Mouse (Mus musculus) T-cell, adult 2 months (primary cell): ENCODE data around the gene Prkra.

Experiments
- DNase-seq: peaks from one replicate; pipeline ENCODE4 v3.0.0; 2022; ENCODE audit warnings: low spot score

Prkra gene

DNA sequence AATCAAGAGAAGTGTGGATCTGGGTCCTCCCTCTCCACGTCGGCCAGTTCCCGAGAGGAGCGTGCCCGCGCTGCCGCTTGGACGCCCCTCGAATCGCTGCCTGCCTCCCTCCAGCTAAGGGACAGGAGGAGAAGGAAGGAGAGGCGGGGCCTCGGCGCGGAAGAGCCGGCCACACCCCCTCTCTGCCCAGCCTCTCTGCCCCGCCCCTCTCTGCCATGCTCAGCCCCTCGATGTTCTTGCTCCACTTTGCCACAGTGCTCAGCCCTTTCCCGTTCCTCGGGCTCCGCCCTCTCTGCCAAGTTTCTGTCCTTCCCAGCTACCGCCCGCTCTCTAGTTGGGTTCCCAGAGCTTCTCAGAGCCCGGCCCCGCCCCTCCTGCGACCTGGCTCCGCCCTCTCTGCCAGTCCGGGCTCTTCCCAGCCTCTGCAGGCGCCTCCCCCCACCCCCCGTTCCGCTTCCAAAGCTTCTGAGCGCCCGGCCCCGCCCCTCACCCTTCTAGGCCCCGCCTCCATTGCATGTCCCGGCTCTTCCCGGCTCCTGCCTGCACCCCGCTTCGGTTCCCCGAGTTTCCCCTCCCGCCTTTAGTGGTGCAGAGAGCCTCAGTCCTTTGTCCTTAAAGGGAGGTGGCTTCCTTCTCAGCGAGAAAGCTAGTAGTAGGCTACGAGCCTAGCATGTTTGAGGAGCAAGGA is at the start of gene Prkra, which contains the start of gene Pjvk:
Gene Prkra (minus strand): TSS at position 133 of the 688 bp plus-strand sequence.
Gene Pjvk (plus strand): TSS at position 594 of the 688 bp plus-strand sequence.
- peak; percentile 75 for DNase-seq

DNA sequence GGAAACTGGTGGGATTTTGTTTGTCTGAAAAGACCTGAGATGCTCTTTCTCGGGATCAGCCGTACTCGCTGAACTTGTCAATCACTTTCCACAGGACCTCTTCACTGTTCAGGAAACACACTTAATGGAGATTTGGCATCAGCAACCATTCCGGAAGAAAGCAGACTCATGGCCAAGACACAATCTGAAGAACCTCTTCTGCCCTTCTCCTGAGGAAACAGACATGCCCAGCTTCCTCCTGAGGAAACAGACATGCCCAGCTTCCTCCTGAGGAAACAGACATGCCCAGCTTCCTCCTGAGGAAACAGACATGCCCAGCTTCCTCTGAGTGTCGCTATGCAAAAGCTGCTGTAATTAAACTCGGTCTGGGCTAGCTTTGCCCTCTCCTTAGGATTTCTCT is 47.5 kb upstream of the Prkra start:
- DNase-seq = no peak

DNA sequence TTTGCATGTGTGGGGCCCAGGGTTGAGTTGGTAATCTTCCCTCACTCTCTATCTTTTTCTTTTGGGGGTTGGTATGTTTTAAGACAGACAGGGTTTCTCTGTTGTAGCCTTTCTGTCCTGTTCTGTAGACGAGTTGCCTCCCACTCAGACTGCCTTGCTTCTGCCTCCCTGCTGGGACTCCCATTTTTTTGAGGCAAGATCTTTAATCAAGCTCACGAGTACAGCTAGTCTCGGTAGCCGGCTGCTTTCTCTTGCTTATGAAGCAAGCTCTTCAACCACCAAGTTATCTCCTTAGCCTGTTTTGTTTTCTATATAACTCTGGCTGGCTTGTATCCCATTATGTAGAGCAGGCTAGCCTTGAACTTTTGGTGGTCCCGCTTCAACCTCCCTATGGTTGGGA is 46.0 kb upstream of the Prkra start:
- no peak for DNase-seq

DNA sequence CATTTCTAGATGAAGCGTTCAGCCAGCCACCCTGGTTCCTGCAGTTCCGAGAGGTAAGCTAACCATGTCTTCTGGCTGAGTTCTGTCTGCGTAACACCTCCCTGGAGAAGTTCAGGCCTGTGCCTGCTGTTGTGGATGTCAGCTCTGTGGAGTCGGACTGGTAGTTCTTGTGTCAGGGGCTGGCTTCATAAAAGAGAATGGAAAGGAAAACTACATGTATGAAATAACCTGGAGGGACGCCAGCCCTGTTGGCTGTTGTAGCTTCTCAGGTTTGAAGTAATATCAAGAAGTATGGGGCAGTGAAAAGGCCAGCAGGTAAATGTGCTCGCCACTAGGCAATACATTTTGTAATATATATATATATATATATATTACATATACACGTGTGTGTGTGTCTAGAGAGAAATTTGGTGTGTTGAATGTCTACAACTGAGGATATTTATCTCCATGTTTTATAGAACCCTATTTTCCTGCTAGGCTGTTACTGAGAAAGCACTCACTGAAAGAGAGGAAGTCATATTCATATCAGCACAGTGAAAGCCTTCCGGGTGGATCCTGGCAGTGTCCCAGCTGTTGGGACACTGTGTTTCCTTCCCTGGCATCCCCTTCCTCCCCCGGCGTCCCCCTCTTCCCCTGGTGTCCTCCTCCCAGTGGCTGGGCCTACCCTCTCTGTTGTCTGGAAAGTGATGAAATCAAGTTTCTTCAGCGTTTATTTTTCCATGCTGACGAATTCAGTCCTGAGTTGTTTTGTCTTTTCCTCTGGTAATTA is 42.8 kb upstream of the Prkra start:
- DNase-seq = no peak

DNA sequence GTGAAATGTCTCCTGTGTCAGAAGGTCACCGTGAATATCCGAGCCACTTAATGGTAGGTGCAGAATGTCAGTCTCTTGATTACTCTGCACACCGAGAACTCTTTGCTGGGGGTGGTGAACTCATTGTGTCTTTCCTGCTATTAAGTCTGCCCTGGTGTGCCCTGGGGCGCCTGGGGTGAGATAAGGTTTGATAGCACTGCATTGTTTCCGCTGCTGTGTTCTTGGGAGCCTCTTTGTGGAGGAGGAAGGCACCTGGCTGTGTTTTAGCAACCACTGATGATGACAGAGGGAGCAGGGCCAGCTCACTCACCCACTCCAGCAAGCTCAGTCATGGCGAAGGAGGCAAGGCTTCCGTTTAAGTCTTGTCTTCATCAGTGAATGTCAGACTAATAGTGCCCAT is 40.3 kb upstream of the Prkra start:
- no peak for DNase-seq

DNA sequence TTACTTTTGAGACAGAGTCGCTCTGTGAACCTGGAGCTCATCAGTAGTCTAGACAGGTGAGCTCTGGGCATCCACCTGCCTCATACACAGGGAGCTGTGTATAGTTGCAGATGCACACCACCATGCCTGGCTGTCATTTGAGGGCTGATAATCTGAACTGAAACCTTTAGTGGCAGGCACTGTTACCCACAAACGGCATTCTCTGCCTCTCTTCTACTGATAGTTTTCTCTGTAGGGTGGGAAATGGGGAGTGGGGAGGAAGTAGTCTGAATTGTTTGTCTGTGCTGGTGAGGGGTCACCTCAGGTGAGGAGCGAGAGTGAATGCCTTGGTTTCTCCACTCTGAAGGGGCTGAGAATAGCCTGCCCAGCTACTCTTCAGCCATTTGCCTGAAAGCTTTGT is 39.8 kb upstream of the Prkra start:
- no peak for DNase-seq

DNA sequence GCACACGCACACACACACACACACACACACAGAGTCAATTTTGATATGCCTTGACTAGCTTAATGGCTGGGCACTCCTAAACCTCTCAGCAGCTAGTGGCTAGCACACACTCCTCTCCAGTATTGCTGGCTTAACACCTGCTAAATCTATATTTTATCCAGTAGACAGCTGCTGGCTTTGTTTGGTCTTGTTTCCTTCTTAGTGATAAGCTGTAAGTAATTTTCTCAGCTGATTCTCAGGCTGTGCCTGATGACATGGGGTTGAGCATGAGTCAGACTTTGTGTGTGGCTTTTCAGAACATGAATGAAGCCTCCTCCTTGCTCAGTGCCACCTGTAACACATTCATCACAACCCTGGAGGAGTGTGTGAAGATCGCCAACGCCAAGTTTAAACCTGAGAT is 39.2 kb upstream of the Prkra start:
- DNase-seq = no peak

DNA sequence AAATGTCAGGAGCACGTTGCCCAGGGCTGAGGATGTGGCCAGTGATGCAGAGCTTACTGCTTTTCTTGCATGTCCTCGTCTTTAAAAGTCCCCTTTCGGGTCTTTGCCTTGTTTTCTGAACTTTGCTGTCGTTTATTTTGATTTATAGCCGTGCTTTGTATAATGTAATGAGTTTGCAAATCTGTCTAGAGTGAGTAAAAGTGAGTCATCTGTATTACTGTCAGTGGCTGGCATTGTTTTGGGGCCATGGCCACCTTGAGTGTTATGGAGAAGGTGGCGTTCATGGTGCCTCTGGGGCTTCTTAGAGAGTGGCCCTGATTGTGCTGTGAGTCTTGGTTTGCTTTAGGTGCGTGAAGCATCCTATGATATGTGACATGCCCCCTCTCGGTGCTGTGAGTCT is 34.5 kb upstream of the Prkra start:
- DNase-seq = no peak

DNA sequence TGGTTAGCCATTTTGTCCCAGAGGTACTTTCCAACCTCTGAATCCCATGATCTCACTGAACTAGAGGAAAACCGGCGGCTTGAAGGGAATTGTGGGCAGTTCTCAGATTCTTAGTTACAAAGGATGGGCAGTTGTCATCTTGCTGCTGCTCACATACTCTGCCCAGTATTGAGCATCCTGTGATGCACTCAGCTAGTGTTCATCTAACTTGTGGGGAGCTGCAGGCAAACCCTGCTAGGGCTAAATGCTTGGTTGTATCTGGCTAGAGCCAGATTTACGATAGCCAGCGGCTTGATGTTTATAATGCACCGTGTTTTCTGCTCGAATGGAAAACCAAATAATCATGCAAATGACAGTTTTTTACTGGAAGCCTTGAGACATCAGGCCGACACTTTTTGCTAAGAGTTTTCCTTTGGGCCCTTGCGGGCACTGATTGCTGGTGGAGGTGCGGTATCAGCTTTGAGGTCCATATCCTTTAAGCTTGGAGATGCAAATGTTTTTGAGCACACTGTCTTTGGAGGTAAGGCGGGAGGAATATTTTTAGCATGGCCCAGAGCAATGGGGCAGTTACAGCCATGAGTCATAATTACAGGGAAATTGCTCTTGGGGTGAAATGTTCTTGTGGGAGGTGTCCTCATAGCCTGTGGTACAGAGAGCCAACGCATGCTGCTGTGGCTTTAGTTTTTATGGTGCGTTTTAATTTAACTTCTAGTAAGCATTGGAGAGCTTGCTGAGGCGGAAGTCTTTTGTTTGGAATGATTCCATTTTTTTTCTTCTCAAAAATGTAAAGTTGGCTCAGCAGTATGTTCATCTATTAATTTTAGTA is 28.8 kb upstream of the Prkra start:
- no peak for DNase-seq

DNA sequence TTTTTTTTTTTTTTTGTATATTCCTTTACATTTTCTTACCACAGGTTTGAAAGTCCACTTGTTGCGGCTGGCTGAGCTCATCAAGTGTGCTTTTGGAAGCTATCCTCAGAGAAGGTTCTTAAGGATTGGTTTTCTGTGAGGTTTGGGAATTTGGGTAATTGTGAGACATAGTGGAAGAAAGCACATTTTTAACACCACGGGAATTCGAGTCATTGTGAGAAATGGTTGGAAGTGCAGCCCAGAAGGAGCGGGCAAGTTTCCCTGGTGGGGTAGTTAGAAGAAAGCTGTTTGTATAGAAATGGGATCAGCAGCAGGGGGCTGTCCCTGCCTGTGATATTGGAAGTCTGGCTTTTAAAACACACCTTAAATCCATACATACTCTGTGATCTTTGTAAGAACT is 28.1 kb upstream of the Prkra start:
- DNase-seq = no peak

DNA sequence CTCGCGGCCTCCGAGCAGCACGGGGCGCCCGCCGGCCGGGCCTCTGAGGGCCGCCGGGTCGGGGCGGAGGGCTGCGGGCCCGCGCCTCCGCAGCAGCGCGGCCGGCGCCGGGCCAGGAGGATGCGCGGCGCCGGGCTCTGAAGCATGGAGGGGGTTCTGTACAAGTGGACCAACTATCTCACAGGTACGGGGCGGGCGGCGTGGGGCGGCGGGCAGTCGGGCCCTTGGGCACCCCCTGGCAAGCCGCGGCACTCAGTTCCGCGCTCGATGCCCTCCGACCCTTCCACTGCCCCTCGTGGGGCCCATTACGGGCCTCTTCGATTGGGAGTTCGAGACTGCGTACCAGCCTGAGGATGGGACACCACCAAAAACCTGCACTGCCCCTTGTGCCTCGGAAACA is 27.6 kb upstream of the Prkra start:
- DNase-seq = peak; percentile 16

DNA sequence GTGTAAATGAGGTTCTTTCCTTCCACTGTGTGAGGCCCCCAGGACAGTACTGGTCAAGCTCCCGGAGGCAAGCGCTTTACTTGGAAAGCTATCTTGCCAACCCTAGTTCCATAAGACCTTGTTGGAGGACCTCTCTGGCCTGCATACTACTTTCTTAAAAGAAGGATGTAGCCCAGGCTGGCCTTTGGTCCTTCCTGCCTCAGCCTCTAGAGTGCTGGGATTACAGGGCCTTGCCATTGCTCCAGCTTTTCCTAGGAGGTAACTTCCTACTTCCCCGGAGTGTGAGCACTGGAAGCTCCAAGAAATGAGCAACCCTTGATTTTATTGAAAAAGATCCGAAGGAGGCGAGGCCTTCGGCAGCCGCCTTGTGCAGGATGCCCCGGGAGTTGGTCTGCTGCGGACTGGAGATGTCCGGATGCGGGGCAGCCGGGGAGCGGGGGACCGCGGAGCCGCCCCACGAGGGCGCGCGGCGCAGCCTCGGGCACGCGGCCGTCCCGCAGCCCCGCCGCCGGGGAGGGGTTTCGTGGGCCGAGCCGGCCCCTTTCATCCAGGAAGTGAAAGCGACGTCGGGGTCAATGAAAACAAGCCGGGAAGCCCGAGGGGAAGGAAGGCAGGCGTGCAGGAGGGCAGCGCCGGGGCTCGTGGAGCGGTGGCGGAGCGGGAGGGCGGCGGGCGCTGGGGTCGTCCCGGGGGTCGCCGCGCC is 27.1 kb upstream of the Prkra start, which contains the start of gene Plekha3:
Gene Plekha3 (plus strand): TSS at position 557 of the 703 bp plus-strand sequence.
- peak; percentile 74 for DNase-seq

DNA sequence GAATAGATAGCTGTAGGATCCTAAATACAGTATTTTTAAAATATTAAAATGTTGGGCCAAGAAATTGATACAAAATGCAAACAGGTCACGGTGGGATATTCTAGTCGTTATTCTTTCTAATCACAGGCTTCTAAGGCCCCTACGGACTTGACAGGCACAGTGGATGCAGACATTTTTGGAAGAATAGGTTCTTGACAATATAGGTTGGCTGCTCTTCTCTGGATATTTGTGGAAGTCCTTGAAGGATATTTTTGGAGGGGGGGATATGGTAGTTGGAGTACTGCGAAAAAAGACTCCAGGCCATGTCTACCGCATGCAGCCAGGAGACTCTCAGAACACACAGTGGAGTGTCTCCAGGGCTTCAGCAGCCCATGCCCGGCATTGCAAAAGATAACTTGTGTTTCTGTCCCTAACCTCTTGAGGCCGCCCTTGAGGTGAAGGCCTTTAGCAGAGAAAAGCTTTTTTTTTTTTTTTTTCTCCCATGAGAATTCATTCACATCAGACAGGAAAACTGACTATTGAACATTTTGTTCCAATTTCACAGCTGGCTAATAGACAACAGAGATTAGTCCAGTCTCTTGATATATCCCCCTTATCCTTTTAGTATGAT is 25.8 kb upstream of the Prkra start:
- peak; percentile 60 for DNase-seq

DNA sequence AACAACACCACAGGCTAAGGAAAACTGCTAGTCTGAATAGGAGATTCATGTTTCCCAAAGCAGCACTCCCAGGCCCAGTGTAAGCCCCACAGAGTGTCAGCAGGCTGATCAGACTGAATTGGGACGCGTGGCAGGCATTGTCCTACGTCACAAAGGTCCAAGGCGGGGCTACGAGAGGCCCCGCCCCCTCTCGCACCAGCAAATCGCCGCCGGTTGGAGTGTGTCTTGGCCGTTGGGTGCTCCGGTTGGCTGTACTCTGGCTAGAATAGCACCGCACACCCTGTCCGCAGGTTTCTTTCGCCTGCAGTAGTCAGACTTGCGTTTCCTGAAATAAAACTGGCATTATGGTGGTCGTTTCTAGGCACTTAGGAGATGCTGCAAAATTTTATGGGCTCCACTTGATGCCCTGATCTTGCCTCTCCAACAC is 25.2 kb upstream of the Prkra start, which contains the start of gene Fkbp7:
Gene Fkbp7 (minus strand): TSS at position 151 of the 427 bp plus-strand sequence.
- peak; percentile 84 for DNase-seq

DNA sequence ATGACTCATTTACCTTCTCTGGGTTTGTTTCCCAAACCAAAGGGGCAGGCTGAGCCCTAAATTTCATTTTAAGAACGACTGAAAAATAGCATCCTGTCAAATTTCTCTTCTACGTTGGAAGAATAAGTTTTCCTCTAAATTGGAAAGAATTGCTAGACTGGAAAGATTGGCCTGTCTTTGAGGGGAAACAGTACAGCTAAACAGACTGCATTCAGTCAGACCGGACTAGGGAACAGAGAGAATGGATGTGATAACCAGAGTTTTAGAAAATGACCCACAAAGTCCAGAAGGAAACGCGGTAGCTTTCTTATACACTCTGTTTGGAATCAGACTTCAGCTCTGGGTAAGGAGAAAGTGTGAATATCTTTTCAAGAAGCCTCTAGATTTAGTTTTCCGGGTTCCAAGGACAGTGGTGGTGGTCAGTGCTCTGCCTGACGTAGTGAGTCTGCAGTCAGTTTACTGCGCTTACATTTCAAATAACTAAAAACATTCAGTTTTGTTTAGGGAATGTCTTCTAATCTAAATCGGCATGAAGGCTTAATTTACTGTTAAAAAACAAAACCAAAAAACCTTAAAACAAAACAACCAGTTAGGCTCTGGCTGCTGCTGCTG is 24.4 kb upstream of the Prkra start:
- DNase-seq = no peak

DNA sequence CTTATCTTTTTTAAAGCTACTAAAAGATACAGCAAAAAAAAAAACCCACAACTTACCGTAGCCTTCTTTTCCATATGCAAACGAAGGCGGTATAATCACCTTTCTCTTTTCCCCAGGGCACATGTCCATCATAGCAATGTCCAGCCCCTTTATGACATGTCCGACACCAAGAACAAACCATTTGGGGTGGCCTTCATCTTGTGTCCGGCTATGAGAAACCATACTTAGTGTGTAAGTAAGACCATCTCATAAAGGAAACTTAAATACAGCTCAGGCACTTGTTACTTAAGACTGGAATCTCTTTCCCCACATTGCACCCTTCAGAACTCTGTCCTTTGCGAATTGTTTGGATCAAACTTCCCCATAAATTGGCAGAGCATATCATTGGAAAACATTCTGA is 23.8 kb upstream of the Prkra start:
- no peak for DNase-seq

DNA sequence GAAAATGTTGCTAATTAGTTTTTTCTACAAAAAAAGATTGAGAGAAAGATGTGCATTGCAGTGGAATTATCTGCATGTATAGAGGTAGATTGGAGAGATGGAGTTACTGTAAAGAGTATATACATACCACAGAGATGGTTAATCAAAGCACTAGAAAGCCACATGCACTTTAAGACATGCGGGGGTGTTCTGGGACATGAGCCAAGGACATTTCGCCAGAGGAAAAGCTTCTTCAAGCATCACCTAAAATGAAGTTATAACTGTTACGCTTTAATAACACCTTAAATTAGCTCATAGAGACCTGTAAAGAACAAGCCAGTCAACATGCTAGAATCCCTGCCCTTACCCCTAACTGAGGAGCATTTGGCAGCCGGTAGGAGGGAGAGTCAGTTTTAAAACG is 19.4 kb upstream of the Prkra start:
- no peak for DNase-seq

DNA sequence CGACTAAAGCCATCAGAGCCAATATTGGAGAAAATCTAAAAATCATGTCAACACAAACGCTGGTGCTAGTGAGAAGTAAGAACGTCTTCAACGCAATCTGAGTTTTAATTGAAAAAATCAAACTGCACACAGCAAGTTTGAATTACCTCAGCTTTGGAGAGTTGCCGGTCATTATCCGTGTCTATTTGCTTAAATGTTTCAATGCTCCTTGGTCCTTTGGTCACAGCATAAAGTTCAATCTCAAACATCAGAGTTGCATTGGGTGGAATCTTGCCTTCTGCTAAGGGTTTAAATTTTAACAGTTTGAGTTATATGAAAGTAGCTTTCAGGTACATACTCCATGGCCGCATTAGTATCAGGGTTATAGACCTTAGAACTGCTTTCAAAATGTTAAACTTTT is 17.7 kb upstream of the Prkra start:
- DNase-seq = no peak

DNA sequence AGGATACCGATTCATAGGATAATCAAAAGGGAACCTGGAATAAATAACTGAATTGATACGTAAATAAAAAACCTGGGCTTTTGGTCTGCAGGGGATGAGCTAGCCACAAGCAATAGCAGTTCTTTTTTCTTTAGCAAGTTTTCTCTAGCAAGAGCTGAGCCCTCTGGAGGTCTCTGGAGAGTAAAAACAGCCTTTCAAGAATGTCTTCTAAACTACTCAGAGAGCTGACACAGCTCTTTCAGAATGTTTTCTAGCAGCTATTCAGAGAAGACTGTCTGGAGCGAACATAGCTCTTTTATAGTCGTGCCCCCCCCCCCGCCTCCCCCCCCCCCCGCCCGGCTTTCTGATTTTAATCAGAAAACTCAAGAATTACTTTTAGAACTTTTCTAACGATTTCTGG is 11.6 kb upstream of the Prkra start:
- no peak for DNase-seq

DNA sequence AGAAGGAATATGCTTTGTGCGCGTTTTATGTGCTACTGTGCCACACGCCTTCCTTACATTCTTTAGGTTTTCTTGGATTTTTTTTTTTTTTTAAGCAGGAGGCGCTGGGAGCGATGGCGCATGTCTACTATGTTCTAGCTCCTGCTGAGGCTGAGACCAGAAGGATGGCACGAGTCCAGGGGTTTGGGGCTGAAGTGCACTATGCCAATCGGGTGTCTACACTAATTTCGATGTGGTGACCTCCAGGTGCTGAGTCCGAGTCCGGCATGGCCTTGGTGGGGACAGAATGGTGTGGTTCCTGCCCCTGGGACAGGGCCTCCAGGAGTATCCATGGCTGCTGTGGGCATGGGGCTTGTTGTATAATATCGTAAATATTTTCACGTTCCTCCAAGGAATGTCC is 10.7 kb upstream of the Prkra start:
- no peak for DNase-seq

DNA sequence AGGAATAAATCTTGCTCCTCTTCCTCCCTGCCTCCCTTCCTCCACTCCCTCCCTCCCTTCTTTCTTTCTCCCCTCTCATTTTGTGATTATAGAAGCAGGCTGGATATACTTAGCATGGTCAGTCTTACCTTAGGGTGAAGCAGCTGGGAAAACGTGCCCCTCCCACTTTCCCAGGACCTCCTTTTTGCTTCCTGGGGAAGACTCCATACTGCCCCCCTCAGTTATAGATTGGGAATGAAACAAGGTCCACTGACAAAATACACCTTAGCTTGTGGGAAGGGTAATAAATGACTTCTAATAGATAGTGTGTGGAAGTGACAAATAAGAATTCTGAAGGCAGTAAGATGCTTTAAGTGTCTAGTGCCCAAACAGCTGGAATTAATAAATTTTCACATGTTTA is 8.2 kb upstream of the Prkra start:
- no peak for DNase-seq
